Mouse (Mus musculus): ENCODE results near the gene Shisal2a.

Gene Shisal2a

GRCm38 (mm10) chr4:108383183-108383714, at the start of gene Shisal2a:
TSS of gene Shisal2a (minus strand) at chr4:108383349.
- DNase-seq (ENCODE audit: low spot score in 2 of 2) = no peak

- DNase-seq (ENCODE audit: low spot score in 2 of 2) = no peak
Observed at GRCm38 (mm10) chr4:108431561-108431936, 48.4 kb upstream of the Shisal2a start.

- DNase-seq (ENCODE audit: low spot score in 2 of 2) = no peak
Observed at GRCm38 (mm10) chr4:108430656-108431560, 47.8 kb upstream of the Shisal2a start.

- DNase-seq (ENCODE audit: low spot score in 2 of 2) = no peak
Observed at GRCm38 (mm10) chr4:108428341-108428721, 45.2 kb upstream of the Shisal2a start.

GRCm38 (mm10) chr4:108427719-108428340, 44.7 kb upstream of the Shisal2a start:
- no peak for DNase-seq (ENCODE audit: low spot score in 2 of 2)

- no peak for DNase-seq (ENCODE audit: low spot score in 2 of 2)
Observed at GRCm38 (mm10) chr4:108424587-108424986, 41.4 kb upstream of the Shisal2a start.

- no peak for DNase-seq (ENCODE audit: low spot score in 2 of 2)
Observed at GRCm38 (mm10) chr4:108407621-108408020, 24.5 kb upstream of the Shisal2a start.

- DNase-seq (ENCODE audit: low spot score in 2 of 2) = no peak
Observed at GRCm38 (mm10) chr4:108406861-108407401, 23.8 kb upstream of the Shisal2a start, which contains the start of gene Gpx7. TSS of gene Gpx7 (minus strand) at chr4:108406961.

- DNase-seq (ENCODE audit: low spot score in 2 of 2) = peak; percentile 47 to 50
Observed at GRCm38 (mm10) chr4:108406138-108406860, 23.1 kb upstream of the Shisal2a start.

- no peak for DNase-seq (ENCODE audit: low spot score in 2 of 2)
Observed at GRCm38 (mm10) chr4:108405766-108406137, 22.6 kb upstream of the Shisal2a start.

- no peak for DNase-seq (ENCODE audit: low spot score in 2 of 2)
Observed at GRCm38 (mm10) chr4:108403861-108404635, 20.9 kb upstream of the Shisal2a start.

- DNase-seq (ENCODE audit: low spot score in 2 of 2) = no peak
Observed at GRCm38 (mm10) chr4:108400395-108400794, 17.2 kb upstream of the Shisal2a start.

GRCm38 (mm10) chr4:108394236-108394635, 11.1 kb upstream of the Shisal2a start:
- no peak for DNase-seq (ENCODE audit: low spot score in 2 of 2)

- no peak for DNase-seq (ENCODE audit: low spot score in 2 of 2)
Observed at GRCm38 (mm10) chr4:108392558-108392957, 9.4 kb upstream of the Shisal2a start.

GRCm38 (mm10) chr4:108391124-108391523, 8.0 kb upstream of the Shisal2a start:
- DNase-seq (ENCODE audit: low spot score in 2 of 2) = no peak

GRCm38 (mm10) chr4:108388741-108389140, 5.6 kb upstream of the Shisal2a start:
- DNase-seq (ENCODE audit: low spot score in 2 of 2) = no peak

GRCm38 (mm10) chr4:108387681-108388253, 4.6 kb upstream of the Shisal2a start:
- peak in 1 of 2 experiments; percentile 9 for DNase-seq (ENCODE audit: low spot score in 2 of 2)

- DNase-seq (ENCODE audit: low spot score in 2 of 2) = no peak
Observed at GRCm38 (mm10) chr4:108387106-108387505, 4.0 kb upstream of the Shisal2a start.

GRCm38 (mm10) chr4:108386087-108386486, 2.9 kb upstream of the Shisal2a start:
- no peak for DNase-seq (ENCODE audit: low spot score in 2 of 2)

- DNase-seq (ENCODE audit: low spot score in 2 of 2) = no peak
Observed at GRCm38 (mm10) chr4:108380146-108380545, 3.0 kb downstream of the Shisal2a start.

GRCm38 (mm10) chr4:108379476-108379875, 3.7 kb downstream of the Shisal2a start:
- DNase-seq (ENCODE audit: low spot score in 2 of 2) = no peak
